Mouse (Mus musculus) heart, postnatal 25 days (tissue): Measurements from ENCODE around the gene Mustn1. TPM values are rescaled to one million over a fixed set of nuclear protein-coding genes. Genes with fewer than 3 reads are reported as not detected.

ENCODE experiments used
- DNase-seq: peaks from one replicate; pipeline ENCODE4 v3.0.0; 2022; ENCODE audit warnings: low spot score
- intact Hi-C: fragments of 180-260 bp; cut with DNase I; formaldehyde crosslinking; loops from one replicate; pipeline ENCODE4 v1.15.1; 2025
- total RNA-seq, 2 experiments: library from RNA; stranded (reverse); gene quantifications; 2 replicates each; pipeline ENCODE4 v1.2.3; 2021

Mustn1 gene
- total RNA-seq, 2 experiments from 2014 or later: 11.1 to 16.9 TPM

GRCm38 (mm10) chr14:30925492-30925891, 46.5 kb downstream of the Mustn1 start:
- DNase-seq: no peak
- intact Hi-C loops: no loop called here

- no peak for DNase-seq
- intact Hi-C loops: no loop called here
These were observed 51.4 kb downstream of the Mustn1 start for GRCm38 (mm10) chr14:30930386-30930785.

Other genes with a start within 250 kb of the Mustn1 start
- gene Rft1, start 224.8 kb upstream of the Mustn1 start, total RNA-seq: 1 to 10 TPM; 6.8 to 7.9 TPM
- gene Sfmbt1, start 164.4 kb upstream of the Mustn1 start, total RNA-seq: 10 to 100 TPM; 11.7 to 13.0 TPM
- gene Tmem110, start 53.6 kb upstream of the Mustn1 start, total RNA-seq: 1 to 10 TPM; 8.1 to 8.7 TPM
- 1 to 10 TPM; 4.8 to 6.9 TPM for gene Itih4, start 7.3 kb downstream of the Mustn1 start, total RNA-seq
- under 1 TPM; 0.39 to 0.64 TPM for gene Itih3, start 44.6 kb downstream of the Mustn1 start, total RNA-seq
- gene Itih1, start 64.1 kb downstream of the Mustn1 start, total RNA-seq: not detected
- 1 to 10 TPM; 4.0 to 5.3 TPM for gene Nek4, start 72.2 kb downstream of the Mustn1 start, total RNA-seq
- gene Glt8d1, start 122.2 kb downstream of the Mustn1 start, total RNA-seq: 10 to 100 TPM; 18.5 to 22.1 TPM
- gene Spcs1, start 122.5 kb downstream of the Mustn1 start, total RNA-seq: 100 to 1,000 TPM; 138 to 145 TPM
- 10 to 100 TPM; 54.0 to 58.2 TPM for gene Pbrm1, start 139.9 kb downstream of the Mustn1 start, total RNA-seq
- 10 to 100 TPM; 19.5 to 20.5 TPM for gene Gnl3, start 140.0 kb downstream of the Mustn1 start, total RNA-seq
- 10 to 100 TPM; 60.2 to 61.0 TPM for gene Smim4, start 249.8 kb downstream of the Mustn1 start, total RNA-seq